ENCODE assay signal across 8 mouse cellular contexts in genomic region chr19:40271308-40271892, GRCm38 (mm10). TPM values are rescaled to one million over a fixed set of nuclear protein-coding genes. Genes with fewer than 3 reads are reported as not detected.
DNase-seq lines count a peak whose midpoint lies in the region; ATAC-seq and TF ChIP-seq lines count a peak whose summit lies in the region.

Gene Pdlim1 (minus strand): TSS chr19:40271842.

- TF ChIP-seq CTCF in E14TG2a.4 (conservative IDR thresholded peaks at IDR 0.05; ENCODE audit: low read length), result no peak
- no peak for TF ChIP-seq CTCF in heart, postnatal 0 days (IDR thresholded peaks at IDR 0.05; ENCODE audit: low read depth)

- H3K27ac ChIP-seq in heart, postnatal 0 days (ENCODE audit: low read depth), result peak within 1 kb of the TSS; percentile 92

- WGBS in heart, postnatal 0 days, result under 1% methylated on average over 42 of the region's 54 CpGs

- H3K36me3 ChIP-seq in E14TG2a.4 (ENCODE audit: insufficient read depth, low read length), result peaks cover 24% of the 10 kb centered on the region
- H3K36me3 ChIP-seq in erythroblast, embryonic 14.5 days (ENCODE audit: control insufficient read depth), result peaks cover 5% of the 10 kb centered on the region
- H3K36me3 ChIP-seq in heart, postnatal 0 days (replicated peaks; ENCODE audit: control insufficient read depth, insufficient read depth, low read length), result no peaks in the 10 kb centered on the region

- peaks cover 59% of the 10 kb centered on the region for H3K4me1 ChIP-seq in E14TG2a.4 (replicated peaks; ENCODE audit: low read depth, low read length)
- peaks cover 46% of the 10 kb centered on the region for H3K4me1 ChIP-seq in erythroblast, embryonic 14.5 days (ENCODE audit: control insufficient read depth)
- peaks cover 28% of the 10 kb centered on the region for H3K4me1 ChIP-seq in heart, postnatal 0 days (ENCODE audit: control insufficient read depth, insufficient read depth)

- no peak for TF ChIP-seq EP300 in heart, postnatal 0 days (IDR thresholded peaks at IDR 0.05; ENCODE audit: low read depth)

- peaks cover 8% of the 10 kb centered on the region; the same call in 1 of the 2 replicates for H3K27me3 ChIP-seq in E14TG2a.4 (ENCODE audit: insufficient read depth, low read length)
- H3K27me3 ChIP-seq in erythroblast, embryonic 14.5 days (ENCODE audit: control insufficient read depth), result peaks cover 28% of the 10 kb centered on the region
- no peaks in the 10 kb centered on the region for H3K27me3 ChIP-seq in heart, postnatal 0 days (ENCODE audit: control insufficient read depth, insufficient read depth, low read length)

- H3K4me2 ChIP-seq in heart, postnatal 0 days (ENCODE audit: low read depth, low read length), result peak within 1 kb of the TSS; percentile 84

- peak within 1 kb of the TSS; percentile 84 for H3K9ac ChIP-seq in heart, postnatal 0 days (replicated peaks; ENCODE audit: low read depth, low read length)

- peaks cover 3% of the 10 kb centered on the region; the same call in 1 of the 2 replicates for H3K9me3 ChIP-seq in E14TG2a.4 (ENCODE audit: low read length)
- no peaks in the 10 kb centered on the region; the same call in 1 of the 2 replicates for H3K9me3 ChIP-seq in erythroblast, embryonic 14.5 days (ENCODE audit: control insufficient read depth, low read length)
- no peaks in the 10 kb centered on the region for H3K9me3 ChIP-seq in heart, postnatal 0 days (replicated peaks; ENCODE audit: control insufficient read depth, low read length)

- peak; percentile 85 for DNase-seq in adrenal gland, adult 2 months
- DNase-seq in heart, postnatal 0 days (ENCODE audit: low spot score), result peak; percentile 94
- DNase-seq in kidney, postnatal 36 days, result peak; percentile 56 to 75
- peak; percentile 84 to 90 for DNase-seq in lung, postnatal 4 days
- peak; percentile 86 for DNase-seq in retina, postnatal 1 day
- DNase-seq in urinary bladder, postnatal 4 days (ENCODE audit: low spot score in 2 of 2), result peak; percentile 69 to 79

- peak within 1 kb of the TSS; percentile 95 for H3K4me3 ChIP-seq in E14TG2a.4 (replicated peaks; ENCODE audit: low read length)
- peak within 1 kb of the TSS; percentile 83 for H3K4me3 ChIP-seq in erythroblast, embryonic 14.5 days (replicated peaks)
- H3K4me3 ChIP-seq in heart, postnatal 0 days (ENCODE audit: low read depth, low read length), result peak within 1 kb of the TSS; percentile 80

- peak; percentile 94 for ATAC-seq in heart, postnatal 0 days (ENCODE audit: insufficient read depth, low read depth)

RNA-seq across cellular contexts. Expression of gene Pdlim1, which starts in this region (rescaled TPM):
- 10 to 100 TPM; 20.9 to 25.8 TPM for total RNA-seq in adrenal gland, adult 2 months (2021)
- polyA plus RNA-seq in adrenal gland, adult 2 months (2012; rRNA removed), result 3.7 and 4.9 TPM in 2 replicates
- polyA plus RNA-seq in erythroblast, embryonic 14.5 days (2012), result 1.5 and 3.5 TPM in 2 replicates
- 96.5 and 117 TPM in 2 replicates for total RNA-seq in heart, postnatal 0 days (2014; rRNA removed; ENCODE audit: low replicate concordance)
- polyA plus RNA-seq in heart, postnatal 0 days (2015; fragmentation: Nextera tagmentation; extraction: Ambion mirVana), result 206 and 230 TPM in 2 replicates

Comparison
In these comparisons a context has a peak if more than half of its experiments do, and no peak if none do; other contexts are left out.
1. Peak in every context shown above with its lines: DNase-seq, ATAC-seq, H3K4me3 ChIP-seq and H3K27ac ChIP-seq.
2. RNA of gene Pdlim1 (polyA plus RNA-seq): 206 to 230 TPM in heart, postnatal 0 days; 3.7 to 4.9 TPM in adrenal gland, adult 2 months and 1.5 to 3.5 TPM in erythroblast, embryonic 14.5 days; every median in the first group is over 10 times any median in the second.